Mouse (Mus musculus) limb, embryonic 13.5 days (tissue): ENCODE measurements at regions not wholly inside any gene's neighbourhood (a gene's known extent, or its start where the extent isn't known, plus 50 kb on each side); places are given as distances from the start of the nearest gene placed in this dataset.

Source experiments
- ATAC-seq: fragments of 200-750 bp; cut with Nextera tagmentation; 2 replicates; pipeline ENCODE4 v1.8.0; 2017; ENCODE audit warnings: low read depth, moderate number of reproducible peaks, moderate TSS enrichment; ENCODE audit not compliant: low FRiP score
- H3K27ac ChIP-seq: fragments of 300-500 bp; sonication (generic); 2 replicates; pipeline ENCODE4 v1.5.1; 2015; ENCODE audit warnings: inconsistent platforms, mild to moderate bottlenecking, moderate library complexity
- H3K27me3 ChIP-seq: fragments of 300-500 bp; sonication (generic); 2 replicates; pipeline ENCODE4 v1.6.1; 2015; ENCODE audit warnings: mild to moderate bottlenecking, inconsistent platforms
- H3K36me3 ChIP-seq: fragments of 300-500 bp; sonication (generic); 2 replicates; pipeline ENCODE4 v1.6.1; 2015; ENCODE audit warnings: inconsistent platforms, mild to moderate bottlenecking, moderate library complexity
- H3K4me1 ChIP-seq: fragments of 300-500 bp; sonication (generic); 2 replicates; pipeline ENCODE4 v1.6.1; 2015; ENCODE audit warnings: inconsistent platforms
- H3K4me2 ChIP-seq: fragments of 300-500 bp; sonication (generic); replicated peaks from 2 replicates; pipeline ENCODE4 v1.6.1; 2015; ENCODE audit warnings: inconsistent platforms, mild to moderate bottlenecking, moderate library complexity
- H3K4me3 ChIP-seq: fragments of 300-500 bp; sonication (generic); 2 replicates; pipeline ENCODE4 v1.5.1; 2015; ENCODE audit warnings: moderate library complexity, mild to moderate bottlenecking, inconsistent platforms
- H3K9ac ChIP-seq: fragments of 300-500 bp; sonication (generic); 2 replicates; pipeline ENCODE4 v1.6.1; 2015; ENCODE audit warnings: mild to moderate bottlenecking, inconsistent platforms
- H3K9me3 ChIP-seq: fragments of 300-500 bp; sonication (generic); 2 replicates; pipeline ENCODE4 v1.6.1; 2016; ENCODE audit warnings: inconsistent platforms
- WGBS: fragments of 180-500 bp; shearing (Covaris S2); methylation state at CpG from one replicate; pipeline ENCODE4 v1.1.7; 2015; 5-methylcytosine and 5-hydroxymethylcytosine counted together

DNA sequence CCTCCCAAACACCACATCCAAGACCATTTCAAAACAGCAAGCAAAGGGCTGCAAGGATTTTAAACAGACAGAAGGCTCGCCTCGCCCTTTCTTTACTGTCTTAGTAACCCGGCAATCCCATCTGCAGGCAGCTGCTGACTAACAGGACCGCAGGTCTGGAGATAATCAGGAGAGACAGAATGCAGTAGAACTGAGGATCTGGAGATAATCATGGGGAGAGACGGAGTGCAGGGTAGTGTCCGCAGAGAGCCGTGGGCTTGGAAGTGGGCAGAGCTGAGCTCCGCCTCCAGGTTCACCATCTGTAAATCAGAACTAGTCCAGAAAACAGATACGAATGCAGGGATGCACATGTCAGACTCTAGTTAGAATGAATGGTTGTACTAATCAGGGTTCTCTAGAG lies 79.4 kb upstream of the Mgme1 start:
- H3K9me3 ChIP-seq: no peaks in the 10 kb centered on the region
- no peak overlapping the region for H3K27ac ChIP-seq
- H3K4me1 ChIP-seq: peaks cover 31% of the 10 kb centered on the region
- H3K9ac ChIP-seq: no peak overlapping the region
- 29% methylated on average over 9 of the region's 9 CpGs for WGBS
- no peaks in the 10 kb centered on the region for H3K36me3 ChIP-seq
- H3K27me3 ChIP-seq: peaks cover 5% of the 10 kb centered on the region; the same call in 1 of the 2 replicates
- no peak for ATAC-seq
- 0 out of 2 replicates have a peak overlapping the region, but pooled peaks have one; percentile 9 for H3K4me2 ChIP-seq
- no peak overlapping the region for H3K4me3 ChIP-seq

- no peak overlapping the region for H3K4me3 ChIP-seq
- no peak overlapping the region; the same call in 1 of the 2 replicates for H3K27ac ChIP-seq
- WGBS: 41% methylated on average over 4 of the region's 4 CpGs
- no peak for ATAC-seq
- H3K9me3 ChIP-seq: no peaks in the 10 kb centered on the region
- H3K27me3 ChIP-seq: peaks cover 5% of the 10 kb centered on the region; the same call in 1 of the 2 replicates
- H3K36me3 ChIP-seq: no peaks in the 10 kb centered on the region
- peaks cover 31% of the 10 kb centered on the region for H3K4me1 ChIP-seq
- no peak overlapping the region for H3K9ac ChIP-seq
- H3K4me2 ChIP-seq: no peak overlapping the region
Measured at GRCm38 (mm10) chr2:144191707-144192106, 78.8 kb upstream of the Mgme1 start.

DNA sequence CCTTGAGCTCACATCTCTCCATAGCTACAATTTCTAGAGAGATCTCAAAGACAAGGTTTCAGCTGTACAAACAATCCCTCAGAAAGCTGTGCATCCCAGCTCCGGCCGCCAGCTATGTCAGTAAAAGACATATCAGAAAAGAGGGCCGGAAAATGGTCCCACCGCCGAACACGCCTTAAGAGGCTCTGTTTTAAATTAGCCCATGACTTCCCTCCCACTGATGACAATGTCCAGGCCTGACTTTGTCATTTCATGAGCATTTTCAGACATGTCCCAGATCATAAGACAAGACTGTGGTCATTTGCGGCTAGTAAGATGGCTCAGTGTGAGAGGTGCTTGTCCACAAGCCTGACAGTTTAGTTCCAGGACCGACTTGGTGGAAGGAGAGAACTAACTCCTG lies 78.0 kb upstream of the Mgme1 start:
- no peak for ATAC-seq
- H3K9ac ChIP-seq: no peak overlapping the region
- no peak overlapping the region for H3K4me3 ChIP-seq
- H3K36me3 ChIP-seq: no peaks in the 10 kb centered on the region
- H3K4me1 ChIP-seq: peaks cover 31% of the 10 kb centered on the region
- H3K27me3 ChIP-seq: peaks cover 5% of the 10 kb centered on the region; the same call in 1 of the 2 replicates
- no peak overlapping the region for H3K27ac ChIP-seq
- no peak overlapping the region for H3K4me2 ChIP-seq
- no peaks in the 10 kb centered on the region for H3K9me3 ChIP-seq
- WGBS: 55% methylated on average over 8 of the region's 8 CpGs

- no peak for ATAC-seq
- H3K9ac ChIP-seq: no peak overlapping the region
- no peak overlapping the region for H3K4me2 ChIP-seq
- no peak overlapping the region for H3K4me3 ChIP-seq
- no peaks in the 10 kb centered on the region for H3K36me3 ChIP-seq
- no peak overlapping the region for H3K27ac ChIP-seq
- 53% methylated on average over 14 of the region's 14 CpGs for WGBS
- H3K27me3 ChIP-seq: peaks cover 5% of the 10 kb centered on the region; the same call in 1 of the 2 replicates
- peaks cover 19% of the 10 kb centered on the region for H3K4me1 ChIP-seq
- H3K9me3 ChIP-seq: no peaks in the 10 kb centered on the region
Measured at GRCm38 (mm10) chr2:144195851-144196250, 74.6 kb upstream of the Mgme1 start.

DNA sequence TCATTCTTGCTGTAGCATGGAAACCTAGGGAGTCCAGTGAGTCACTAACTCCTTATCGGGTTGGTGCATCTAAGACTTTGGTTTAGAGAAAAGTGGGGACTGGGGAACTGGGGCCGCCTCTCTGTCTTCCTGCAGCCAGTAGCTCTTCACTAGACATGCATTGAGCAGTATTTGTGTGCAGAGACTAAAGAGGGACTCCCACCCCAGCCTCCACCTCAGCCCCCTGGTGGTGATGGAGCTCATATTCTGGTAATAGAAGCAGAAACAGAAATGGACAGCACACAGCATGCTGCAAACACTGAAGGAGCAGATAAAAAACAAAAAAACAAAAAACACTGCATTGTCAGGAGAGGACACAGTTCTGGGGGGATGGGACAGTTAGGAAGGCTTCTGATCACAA lies 73.3 kb upstream of the Mgme1 start:
- Histone ChIP-seq H3K9me3 (no peaks in the 10 kb centered on the region), H3K4me2 (no peak overlapping the region), H3K9ac (no peak overlapping the region), H3K27me3 (peaks cover 5% of the 10 kb centered on the region; the same call in 1 of the 2 replicates), H3K36me3 (no peaks in the 10 kb centered on the region), H3K4me1 (peaks cover 9% of the 10 kb centered on the region), H3K27ac (no peak overlapping the region), H3K4me3 (no peak overlapping the region)
- peak; percentile 41; the same call in 1 of the 2 replicates for ATAC-seq
- 83% methylated on average over 2 of the region's 2 CpGs for whole genome bisulfite sequencing

GRCm38 (mm10) chr2:144198326-144199051 lies 72.0 kb upstream of the Mgme1 start:
- peaks cover 12% of the 10 kb centered on the region for H3K4me1 ChIP-seq
- WGBS: 64% methylated on average over 13 of the region's 13 CpGs

More at GRCm38 (mm10) chr2:144198326-144199051, 72.0 kb upstream of the Mgme1 start:
- Histone ChIP-seq H3K27me3 (peaks cover 2% of the 10 kb centered on the region; the same call in 1 of the 2 replicates), H3K36me3 (no peaks in the 10 kb centered on the region), H3K4me3 (no peak overlapping the region), H3K9me3 (no peaks in the 10 kb centered on the region), H3K27ac (no peak overlapping the region; the same call in 1 of the 2 replicates), H3K9ac (no peak overlapping the region), H3K4me2 (no peak overlapping the region)
- ATAC-seq: no peak
